Mouse (Mus musculus) MEL (cell line): ENCODE measurements at regions not wholly inside any gene's neighbourhood (a gene's known extent, or its start where the extent isn't known, plus 50 kb on each side); places are given as distances from the start of the nearest gene placed in this dataset.

Source experiments
- BHLHE40 ChIP-seq: IDR thresholded peaks from 2 replicates; pipeline ENCODE4 v1.6.1; 2012; ENCODE audit warnings: low read depth, mild to moderate bottlenecking, inconsistent platforms, low read length, improper control_type of control experiment, borderline replicate concordance
- CTCF ChIP-seq, 3 experiments: IDR thresholded peaks in 2 of 3; conservative IDR thresholded peaks in 1 of 3; 2 replicates each; pipeline ENCODE4 v1.5.1; 2011 to 2012; ENCODE audit warnings: low read length in 3 of 3, low read depth in 2 of 3, mild to moderate bottlenecking in 2 of 3, improper control_type of control experiment in 1 of 3, inconsistent platforms in 1 of 3, mixed read lengths in 1 of 3, moderate library complexity in 1 of 3; ENCODE audit not compliant: control insufficient read depth in 1 of 3, insufficient read depth in 1 of 3, poor library complexity in 1 of 3, severe bottlenecking in 1 of 3
- E2F4 ChIP-seq: IDR thresholded peaks from 2 replicates; pipeline ENCODE4 v1.6.1; 2011; ENCODE audit warnings: low read depth, low read length, improper control_type of control experiment, borderline replicate concordance
- ELF1 ChIP-seq: IDR thresholded peaks from 2 replicates; pipeline ENCODE4 v1.6.1; 2014; ENCODE audit warnings: low read depth, mild to moderate bottlenecking, inconsistent platforms, low read length, improper control_type of control experiment, moderate library complexity
- EP300 ChIP-seq, 2 experiments: IDR thresholded peaks; 2 replicates each; pipeline ENCODE4 v1.6.1; 2011; ENCODE audit warnings: improper control_type of control experiment in 2 of 2, low read length in 2 of 2, low read depth in 1 of 2, mild to moderate bottlenecking in 1 of 2
- POLR2A ChIP-seq, 2 experiments: IDR thresholded peaks; 2 replicates each; pipeline ENCODE4 v1.6.1; 2011 to 2012; ENCODE audit warnings: low read length in 2 of 2, mild to moderate bottlenecking in 2 of 2, control low read depth in 1 of 2, improper control_type of control experiment in 1 of 2, low read depth in 1 of 2, moderate library complexity in 1 of 2; ENCODE audit not compliant: control insufficient read depth in 1 of 2, insufficient read depth in 1 of 2, poor library complexity in 1 of 2
- SMC3 ChIP-seq: IDR thresholded peaks from 2 replicates; pipeline ENCODE4 v1.6.1; 2011; ENCODE audit warnings: low read depth, low read length, improper control_type of control experiment
- ZC3H11A ChIP-seq: IDR thresholded peaks from 2 replicates; pipeline ENCODE4 v1.6.1; 2012; ENCODE audit warnings: low read depth, mild to moderate bottlenecking, inconsistent platforms, low read length, improper control_type of control experiment
- ZKSCAN1 ChIP-seq: IDR thresholded peaks from 2 replicates; pipeline ENCODE4 v1.6.1; 2012; ENCODE audit warnings: low read depth, mild to moderate bottlenecking, inconsistent platforms, low read length, improper control_type of control experiment, moderate library complexity
- ZMIZ1 ChIP-seq: IDR thresholded peaks from 2 replicates; pipeline ENCODE4 v1.6.1; 2012; ENCODE audit warnings: low read depth, mild to moderate bottlenecking, inconsistent platforms, low read length, improper control_type of control experiment, moderate library complexity

DNA sequence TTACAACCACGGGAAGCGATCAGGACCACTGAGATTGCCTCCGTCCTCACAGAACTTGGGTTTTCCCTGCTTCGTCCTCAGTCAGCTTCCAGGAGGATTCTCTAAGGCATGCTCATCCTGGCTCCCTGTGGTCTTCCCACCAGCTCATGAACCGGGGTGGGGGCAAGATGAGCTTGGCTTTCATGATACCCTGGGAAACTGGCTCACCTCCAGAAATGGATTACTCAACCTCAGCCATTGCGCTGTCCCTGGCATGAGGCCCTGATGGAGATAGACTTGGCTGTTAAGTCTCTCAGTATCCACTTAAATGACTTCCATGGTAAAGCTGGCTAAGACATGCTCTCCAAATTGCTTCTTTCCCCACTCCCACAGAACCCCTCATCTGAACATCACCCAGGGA is 160.0 kb upstream of the Cdh4 start:
- TF ChIP-seq ZC3H11A (no peak), E2F4 (no peak), CTCF (IDR thresholded peaks at IDR 0.05 in 2 of 3, conservative IDR thresholded peaks at IDR 0.05 in 1 of 3; ENCODE audit: control insufficient read depth in 1 of 3, insufficient read depth in 1 of 3, low read depth in 2 of 3, low read length in 3 of 3, poor library complexity in 1 of 3, severe bottlenecking in 1 of 3) (no peak), ZKSCAN1 (no peak), ELF1 (no peak), SMC3 (no peak), BHLHE40 (no peak), POLR2A (IDR thresholded peaks at IDR 0.05; ENCODE audit: control insufficient read depth in 1 of 2, insufficient read depth in 1 of 2, low read depth in 1 of 2, low read length in 2 of 2, poor library complexity in 1 of 2) (no peak), EP300 (IDR thresholded peaks at IDR 0.05; ENCODE audit: low read depth in 1 of 2, low read length in 2 of 2) (no peak), ZMIZ1 (no peak)
